Mouse (Mus musculus) testis, adult 2 months (tissue): ENCODE data around the gene 4931429L15Rik.

Experiments
- CTCF ChIP-seq: fragments of 200-500 bp; IDR thresholded peaks from 2 replicates; pipeline ENCODE4 v1.5.1; 2012; ENCODE audit warnings: low read depth, mild to moderate bottlenecking, inconsistent platforms, low read length, moderate library complexity; ENCODE audit not compliant: control insufficient read depth, insufficient read depth, insufficient replicate concordance
- POLR2A ChIP-seq: fragments of 200-500 bp; IDR thresholded peaks from 2 replicates; pipeline ENCODE4 v1.6.1; 2012; ENCODE audit warnings: low read depth, mild to moderate bottlenecking, inconsistent platforms, low read length, moderate library complexity; ENCODE audit not compliant: control insufficient read depth

DNA sequence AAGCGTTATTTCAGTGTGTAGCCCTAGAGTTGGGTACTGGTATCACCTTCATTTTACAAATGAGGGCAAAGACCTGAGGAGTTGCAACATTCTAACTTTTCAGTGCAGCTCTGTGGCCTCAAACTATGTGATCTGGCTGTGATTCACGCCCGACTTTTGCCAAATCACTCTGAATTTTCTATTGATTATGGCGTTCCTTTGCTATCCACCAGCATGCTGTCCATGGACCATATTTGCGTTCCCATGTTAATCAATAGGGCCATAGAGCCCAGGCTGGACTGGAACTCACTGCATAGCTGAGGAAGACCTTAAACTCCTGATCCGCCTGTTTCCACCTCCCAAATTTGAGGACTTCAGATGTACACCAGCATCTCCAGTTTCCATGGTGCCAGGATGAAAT, 60.7 kb downstream of the 4931429L15Rik start:
- TF ChIP-seq POLR2A = no peak
- TF ChIP-seq CTCF = no peak
